Mouse (Mus musculus) myocyte (in vitro differentiated cells): Measurements from ENCODE around the gene Olfr1136.

Source experiments
- CEBPB ChIP-seq: IDR thresholded peaks from 2 replicates; pipeline ENCODE4 v1.6.1; 2011; ENCODE audit warnings: mild to moderate bottlenecking, moderate library complexity; ENCODE audit not compliant: poor library complexity, insufficient read depth, severe bottlenecking
- MAX ChIP-seq: IDR thresholded peaks from one replicate; pipeline ENCODE4 v1.6.1; 2011; ENCODE audit warnings: low read depth, mild to moderate bottlenecking, control low read depth
- MYOG ChIP-seq, 3 experiments: IDR thresholded peaks; one replicate each; pipeline ENCODE4 v1.6.1; 2011; ENCODE audit warnings: control low read depth in 2 of 3, low read depth in 2 of 3, mild to moderate bottlenecking in 2 of 3; ENCODE audit not compliant: insufficient read length in 2 of 3, control insufficient read depth in 1 of 3, insufficient read depth in 1 of 3
- POLR2A ChIP-seq: IDR thresholded peaks from one replicate; pipeline ENCODE4 v1.6.1; 2011; ENCODE audit warnings: low read depth, mild to moderate bottlenecking, control low read depth, moderate library complexity; ENCODE audit not compliant: insufficient read length
- POLR2AphosphoS2 ChIP-seq: IDR thresholded peaks from one replicate; pipeline ENCODE4 v1.6.1; 2011; ENCODE audit warnings: low read depth, control low read depth; ENCODE audit not compliant: insufficient read length
- TCF12 ChIP-seq: IDR thresholded peaks from one replicate; pipeline ENCODE4 v1.6.1; 2011; ENCODE audit warnings: mild to moderate bottlenecking, control low read depth; ENCODE audit not compliant: poor library complexity, insufficient read depth, severe bottlenecking
- USF1 ChIP-seq: IDR thresholded peaks from one replicate; pipeline ENCODE4 v1.6.1; 2011; ENCODE audit warnings: low read depth, mild to moderate bottlenecking, control low read depth, moderate library complexity

GRCm38 (mm10) chr2:87713079-87713478 lies 19.3 kb upstream of the Olfr1136 start, which contains the start of gene Olfr1137:
- TF ChIP-seq POLR2A (no peak), MAX (no peak), USF1 (no peak), CEBPB (no peak), TCF12 (no peak), MYOG (IDR thresholded peaks at IDR 0.05; ENCODE audit: control insufficient read depth in 1 of 3, insufficient read depth in 1 of 3, insufficient read length in 2 of 3, low read depth in 2 of 3) (no peak), POLR2AphosphoS2 (no peak)
